Mouse (Mus musculus) limb, embryonic 12.5 days (tissue): Measurements from ENCODE around the gene Stk39. TPM values are rescaled to one million over a fixed set of nuclear protein-coding genes. Genes with fewer than 3 reads are reported as not detected.

Source experiments
- ATAC-seq: fragments of 200-750 bp; cut with Nextera tagmentation; 2 replicates; pipeline ENCODE4 v1.8.0; 2017; ENCODE audit warnings: low read depth, moderate TSS enrichment; ENCODE audit not compliant: insufficient number of reproducible peaks, insufficient read depth, low FRiP score, low TSS enrichment
- H3K27ac ChIP-seq: fragments of 300-500 bp; sonication (generic); 2 replicates; pipeline ENCODE4 v1.5.1; 2016; ENCODE audit warnings: mild to moderate bottlenecking, moderate library complexity
- H3K27me3 ChIP-seq: fragments of 300-500 bp; sonication (generic); 2 replicates; pipeline ENCODE4 v1.6.1; 2016; ENCODE audit warnings: mild to moderate bottlenecking, moderate library complexity
- H3K36me3 ChIP-seq: fragments of 300-500 bp; sonication (generic); 2 replicates; pipeline ENCODE4 v1.6.1; 2016; ENCODE audit warnings: mild to moderate bottlenecking, moderate library complexity
- H3K4me1 ChIP-seq: fragments of 300-500 bp; sonication (generic); replicated peaks from 2 replicates; pipeline ENCODE4 v1.6.1; 2016
- H3K4me2 ChIP-seq: fragments of 300-500 bp; sonication (generic); 2 replicates; pipeline ENCODE4 v1.6.1; 2016; ENCODE audit warnings: mild to moderate bottlenecking, moderate library complexity
- H3K4me3 ChIP-seq: fragments of 300-500 bp; sonication (generic); replicated peaks from 2 replicates; pipeline ENCODE4 v1.5.1; 2016; ENCODE audit warnings: mild to moderate bottlenecking
- H3K9ac ChIP-seq: fragments of 300-500 bp; sonication (generic); replicated peaks from 2 replicates; pipeline ENCODE4 v1.6.1; 2016; ENCODE audit warnings: mild to moderate bottlenecking, moderate library complexity
- H3K9me3 ChIP-seq: fragments of 300-500 bp; sonication (generic); 2 replicates; pipeline ENCODE4 v1.6.1; 2016; ENCODE audit warnings: mild to moderate bottlenecking, moderate library complexity
- WGBS: fragments of 180-500 bp; shearing (Covaris S2); methylation state at CpG from one replicate; pipeline ENCODE4 v1.1.7; 2016; 5-methylcytosine and 5-hydroxymethylcytosine counted together
- polyA plus RNA-seq: library from polyadenylated mRNA; unstranded; fragments of >200 nt; fragmentation: Nextera tagmentation; extraction: Ambion mirVana; gene quantifications from 2 replicates; pipeline ENCODE4 v1.2.1, GENCODE M21; 2016

Stk39 gene
- polyA plus RNA-seq, 1 experiment from 2014 or later, result 18.5 TPM

DNA sequence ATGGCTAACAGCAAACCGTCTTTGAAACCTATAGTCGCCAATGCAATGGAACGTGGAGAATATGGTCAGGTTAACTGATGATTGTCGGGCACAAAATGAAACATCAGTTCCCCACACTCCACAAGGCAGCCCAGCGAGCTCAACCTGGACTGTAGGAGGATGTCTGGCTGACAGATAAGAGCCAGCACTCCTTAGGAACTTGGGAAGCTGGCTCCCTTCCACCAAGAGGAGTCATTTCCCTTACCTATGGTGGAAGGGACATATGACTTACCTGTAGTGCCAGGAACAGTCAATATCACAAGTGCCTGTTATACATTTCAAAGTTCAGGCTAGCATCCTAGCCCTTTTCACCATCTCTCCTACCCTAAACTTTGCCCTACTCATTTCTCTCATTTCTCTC, 14.0 kb downstream of the Stk39 start:
- no peak overlapping the region for H3K9ac ChIP-seq
- no peaks in the 10 kb centered on the region for H3K4me1 ChIP-seq
- WGBS, result 87% methylated on average over 5 of the region's 5 CpGs
- no peak overlapping the region for H3K27ac ChIP-seq
- no peaks in the 10 kb centered on the region for H3K27me3 ChIP-seq
- ATAC-seq, result no peak
- H3K9me3 ChIP-seq, result no peaks in the 10 kb centered on the region
- H3K36me3 ChIP-seq, result 0 out of 2 replicates have a peak, but pooled peaks cover 7% of the 10 kb centered on the region
- H3K4me3 ChIP-seq, result no peak overlapping the region
- no peak overlapping the region for H3K4me2 ChIP-seq

DNA sequence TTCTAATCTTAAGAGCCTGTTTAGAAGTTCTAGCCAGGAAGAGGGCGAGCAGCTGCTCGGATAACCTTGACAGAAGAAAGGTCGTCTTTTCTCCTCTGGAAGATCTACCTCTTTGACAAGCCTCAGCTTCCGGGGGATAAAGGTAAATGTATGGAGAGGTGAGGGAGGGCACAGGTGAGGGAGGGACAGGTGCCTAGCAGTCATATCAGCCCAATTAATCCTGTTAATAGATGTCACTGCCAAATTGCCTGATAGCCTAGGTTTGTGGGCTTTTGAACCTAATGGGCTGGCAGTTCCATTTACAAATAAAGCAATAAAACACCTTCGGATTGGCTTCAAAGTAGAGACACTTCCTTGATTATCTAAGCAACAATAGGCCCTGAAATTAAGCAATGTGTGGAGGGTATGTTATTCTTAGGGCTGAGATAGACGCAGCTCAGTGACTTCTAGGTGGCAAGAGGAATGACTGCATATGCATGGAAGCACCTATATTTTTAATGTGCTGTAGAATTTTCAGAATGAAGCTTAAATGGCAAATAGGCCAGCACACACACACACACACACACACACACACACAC, 14.5 kb downstream of the Stk39 start:
- peaks cover 8% of the 10 kb centered on the region; the same call in 1 of the 2 replicates for H3K36me3 ChIP-seq
- WGBS, result 56% methylated on average over 6 of the region's 6 CpGs
- no peak overlapping the region for H3K4me2 ChIP-seq
- no peak overlapping the region for H3K9ac ChIP-seq
- H3K27ac ChIP-seq, result no peak overlapping the region
- no peaks in the 10 kb centered on the region for H3K4me1 ChIP-seq
- no peak overlapping the region for H3K4me3 ChIP-seq
- H3K9me3 ChIP-seq, result no peaks in the 10 kb centered on the region
- no peak for ATAC-seq
- H3K27me3 ChIP-seq, result no peaks in the 10 kb centered on the region

DNA sequence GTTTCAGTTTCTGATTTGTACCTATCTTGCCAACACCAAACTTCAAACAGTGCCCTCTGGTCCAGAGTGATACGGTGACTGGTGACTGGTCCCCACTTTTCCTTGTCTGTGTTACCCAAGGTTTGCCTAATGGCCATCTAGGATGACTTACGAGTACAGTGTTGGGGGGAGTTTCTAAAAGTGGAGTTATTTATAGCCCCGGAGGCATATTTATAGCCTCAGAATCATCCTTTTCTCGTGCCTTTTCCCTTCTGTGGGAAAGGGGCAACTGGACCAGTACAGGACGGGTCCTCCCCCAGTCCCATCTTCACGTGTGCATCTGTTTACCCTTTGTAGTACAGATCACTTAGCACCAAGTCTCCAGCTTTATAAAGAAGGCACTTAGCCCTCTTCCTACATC, 15.2 kb downstream of the Stk39 start:
- Histone ChIP-seq H3K9me3 (no peaks in the 10 kb centered on the region), H3K4me1 (no peaks in the 10 kb centered on the region), H3K27me3 (no peaks in the 10 kb centered on the region), H3K9ac (no peak overlapping the region), H3K4me3 (no peak overlapping the region), H3K36me3 (peaks cover 12% of the 10 kb centered on the region; the same call in 1 of the 2 replicates), H3K27ac (no peak overlapping the region), H3K4me2 (no peak overlapping the region)
- 55% methylated on average over 6 of the region's 6 CpGs for WGBS
- ATAC-seq, result no peak

DNA sequence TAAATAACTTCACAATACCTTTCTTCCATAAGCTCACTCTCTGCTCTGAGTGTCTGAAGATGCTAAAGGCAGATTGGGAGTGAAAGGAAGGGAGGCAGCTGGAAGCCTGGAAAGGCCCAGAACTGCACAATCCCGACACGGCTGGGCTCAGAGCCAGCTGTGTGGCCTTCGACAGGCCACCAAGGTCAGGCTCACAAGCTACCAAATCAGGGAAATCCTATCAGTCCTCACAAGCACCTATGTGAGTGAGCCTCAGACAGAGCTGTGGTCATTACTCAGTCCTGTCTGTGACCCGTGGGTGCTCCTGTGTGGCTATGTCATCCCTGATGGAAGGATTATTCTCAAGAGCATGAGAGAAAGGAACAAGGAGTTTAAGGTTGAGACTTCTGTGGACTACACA, 19.7 kb downstream of the Stk39 start:
- Histone ChIP-seq H3K4me2 (no peak overlapping the region), H3K27me3 (no peaks in the 10 kb centered on the region), H3K4me1 (no peaks in the 10 kb centered on the region), H3K9ac (no peak overlapping the region), H3K36me3 (peaks cover 6% of the 10 kb centered on the region; the same call in 1 of the 2 replicates), H3K4me3 (no peak overlapping the region), H3K27ac (no peak overlapping the region), H3K9me3 (no peaks in the 10 kb centered on the region)
- 86% methylated on average over 4 of the region's 4 CpGs for WGBS
- no peak for ATAC-seq

DNA sequence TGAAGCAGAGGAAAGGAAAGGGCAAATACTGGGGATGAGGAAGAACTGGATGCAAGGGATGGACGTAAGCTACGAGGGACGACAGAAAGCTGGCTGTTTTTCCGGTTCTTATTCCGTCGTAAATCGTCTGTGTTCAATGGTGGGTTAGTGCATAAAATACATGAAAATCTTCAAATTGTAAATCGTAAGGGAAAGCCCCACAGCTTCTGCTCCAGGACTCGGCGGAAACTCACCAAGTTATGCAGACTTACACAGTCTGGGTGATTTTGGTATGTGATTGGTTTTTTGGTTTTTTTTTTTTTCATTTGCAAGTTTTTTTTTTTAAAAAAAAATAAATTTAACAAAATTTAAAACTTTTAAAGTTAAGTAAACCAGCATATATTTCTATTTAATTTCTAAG, 24.0 kb downstream of the Stk39 start:
- H3K36me3 ChIP-seq, result peaks cover 6% of the 10 kb centered on the region; the same call in 1 of the 2 replicates
- H3K4me2 ChIP-seq, result no peak overlapping the region
- H3K27me3 ChIP-seq, result no peaks in the 10 kb centered on the region
- no peak overlapping the region for H3K9ac ChIP-seq
- H3K4me3 ChIP-seq, result no peak overlapping the region
- H3K9me3 ChIP-seq, result no peaks in the 10 kb centered on the region
- peaks cover 8% of the 10 kb centered on the region for H3K4me1 ChIP-seq
- no peak overlapping the region for H3K27ac ChIP-seq
- no peak for ATAC-seq
- 66% methylated on average over 10 of the region's 10 CpGs for WGBS

DNA sequence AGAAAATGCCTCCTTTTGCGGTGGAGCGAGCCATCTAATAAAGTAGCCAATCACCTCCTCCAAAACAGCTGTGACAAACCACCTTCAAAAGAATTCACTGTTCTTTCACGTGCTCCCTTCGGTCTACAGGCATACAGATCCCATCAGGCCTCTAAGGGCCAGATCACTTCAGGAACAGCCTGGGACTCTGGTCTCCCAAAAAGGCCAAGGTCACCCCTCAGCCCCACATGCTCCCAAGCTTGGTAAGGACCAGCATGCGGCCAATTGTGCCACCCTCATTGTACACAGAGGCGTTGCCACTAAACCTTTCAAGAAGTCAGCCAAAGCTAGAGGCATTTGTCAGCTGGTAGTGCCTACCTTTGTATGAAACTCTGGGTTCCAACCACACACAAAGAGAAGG, 28.9 kb downstream of the Stk39 start:
- 45% methylated on average over 6 of the region's 6 CpGs for WGBS
- Histone ChIP-seq H3K4me2 (no peak overlapping the region), H3K9me3 (no peaks in the 10 kb centered on the region), H3K4me3 (no peak overlapping the region), H3K4me1 (peaks cover 31% of the 10 kb centered on the region), H3K27me3 (no peaks in the 10 kb centered on the region), H3K27ac (peak overlapping the region; percentile 31; the same call in 1 of the 2 replicates), H3K36me3 (no peaks in the 10 kb centered on the region), H3K9ac (no peak overlapping the region)
- no peak for ATAC-seq

DNA sequence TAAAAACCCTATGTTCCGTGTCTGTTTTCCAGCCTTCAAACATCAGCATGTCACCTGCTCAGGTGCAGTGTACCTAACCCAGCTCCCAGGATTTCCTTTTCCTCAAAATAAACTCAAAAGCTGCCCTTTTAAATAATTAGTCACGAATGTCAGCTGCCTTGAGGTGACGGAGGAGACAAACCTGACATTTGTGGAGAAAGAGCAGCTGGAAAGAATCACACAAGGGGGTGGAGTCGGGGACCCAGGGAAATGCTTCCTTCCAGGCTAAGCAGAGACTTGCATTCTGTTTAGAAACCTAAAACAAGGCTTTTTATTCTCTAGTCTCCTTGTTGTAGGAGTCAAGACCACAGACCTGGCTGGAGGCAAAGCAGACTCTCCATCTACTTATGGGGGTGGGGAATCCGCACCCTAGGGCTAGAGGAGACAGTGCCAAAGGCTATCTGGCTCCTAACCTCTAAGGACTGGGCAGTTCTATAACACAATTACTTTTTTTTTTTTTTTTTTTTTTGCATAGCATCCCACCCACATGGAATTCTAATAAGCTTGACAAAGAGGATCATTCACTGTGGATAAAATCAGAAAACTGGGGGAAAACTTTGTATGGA, 29.9 kb downstream of the Stk39 start:
- H3K36me3 ChIP-seq, result no peaks in the 10 kb centered on the region
- H3K4me2 ChIP-seq, result peak overlapping the region; percentile 10; the same call in 1 of the 2 replicates
- peak overlapping the region; percentile 42 for H3K27ac ChIP-seq
- H3K9ac ChIP-seq, result no peak overlapping the region
- WGBS, result 18% methylated on average over 5 of the region's 5 CpGs
- ATAC-seq, result peak; percentile 20; the same call in 1 of the 2 replicates
- H3K4me3 ChIP-seq, result no peak overlapping the region
- no peaks in the 10 kb centered on the region for H3K27me3 ChIP-seq
- H3K9me3 ChIP-seq, result no peaks in the 10 kb centered on the region
- peaks cover 31% of the 10 kb centered on the region for H3K4me1 ChIP-seq

DNA sequence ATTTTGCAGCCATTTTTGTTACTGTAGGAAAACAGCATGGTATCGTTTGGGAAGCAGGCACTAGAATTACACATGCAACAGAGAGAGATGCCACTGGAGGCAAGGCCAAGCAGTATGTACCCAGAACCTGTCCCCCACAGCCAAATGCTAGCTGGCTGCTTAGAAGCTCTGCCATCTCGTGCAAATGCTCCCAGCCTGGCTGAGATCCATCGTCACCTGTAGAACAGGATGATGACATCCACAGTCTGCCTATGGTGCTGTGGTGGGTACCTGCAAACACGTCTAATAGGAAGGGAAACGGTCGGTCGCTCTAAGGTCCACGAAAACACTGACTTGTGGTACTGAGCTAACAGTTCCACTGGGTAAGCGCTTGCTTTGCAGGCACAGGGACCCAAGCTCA, 32.5 kb downstream of the Stk39 start:
- peaks cover 51% of the 10 kb centered on the region for H3K4me1 ChIP-seq
- ATAC-seq, result no peak
- H3K27ac ChIP-seq, result no peak overlapping the region
- H3K9me3 ChIP-seq, result no peaks in the 10 kb centered on the region
- no peak overlapping the region for H3K4me2 ChIP-seq
- H3K4me3 ChIP-seq, result no peak overlapping the region
- no peaks in the 10 kb centered on the region for H3K36me3 ChIP-seq
- no peak overlapping the region for H3K9ac ChIP-seq
- H3K27me3 ChIP-seq, result no peaks in the 10 kb centered on the region
- 88% methylated on average over 9 of the region's 9 CpGs for WGBS

DNA sequence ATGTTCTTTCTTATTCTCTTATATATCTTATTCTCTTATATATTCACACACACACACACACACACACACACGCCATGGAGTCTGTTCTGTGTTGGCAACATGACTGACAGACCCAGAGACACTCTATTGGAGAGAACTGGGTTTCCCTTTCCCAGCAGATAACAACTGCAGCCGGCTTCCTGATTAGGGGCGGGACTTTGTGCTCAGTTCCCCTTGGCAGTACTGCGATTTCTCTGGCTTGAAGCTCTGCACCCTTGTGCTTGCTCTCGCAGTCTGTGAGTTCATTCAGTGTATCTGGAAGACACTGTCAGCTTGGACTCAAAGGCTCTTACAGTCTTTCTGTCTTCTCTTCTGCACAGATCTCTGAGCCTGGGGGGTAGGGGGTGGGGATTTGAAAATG, 34.1 kb downstream of the Stk39 start:
- no peaks in the 10 kb centered on the region for H3K9me3 ChIP-seq
- H3K27me3 ChIP-seq, result no peaks in the 10 kb centered on the region
- no peak overlapping the region for H3K9ac ChIP-seq
- no peak overlapping the region for H3K27ac ChIP-seq
- no peaks in the 10 kb centered on the region for H3K36me3 ChIP-seq
- 73% methylated on average over 5 of the region's 5 CpGs for WGBS
- no peak overlapping the region for H3K4me3 ChIP-seq
- peaks cover 48% of the 10 kb centered on the region for H3K4me1 ChIP-seq
- no peak overlapping the region for H3K4me2 ChIP-seq
- no peak for ATAC-seq

DNA sequence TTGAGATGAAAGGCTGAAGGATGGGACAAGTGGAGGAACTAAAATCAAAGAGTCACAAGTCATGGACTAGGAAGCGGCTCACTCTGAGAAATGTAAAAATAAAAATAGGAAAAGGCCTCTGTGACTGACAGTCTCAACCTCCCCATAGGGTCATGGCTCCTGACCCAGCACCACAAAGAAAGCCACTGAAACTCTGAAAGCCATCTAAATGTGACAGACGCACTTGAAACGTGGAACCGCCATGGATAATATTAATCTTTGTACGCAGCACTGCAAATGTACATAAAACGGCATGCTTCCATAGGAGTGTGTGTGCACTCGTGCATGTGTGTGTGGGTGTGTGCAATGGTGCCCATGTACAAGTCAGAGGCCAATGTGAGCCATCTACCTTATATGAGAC, 34.9 kb downstream of the Stk39 start:
- Histone ChIP-seq H3K4me2 (no peak overlapping the region), H3K9me3 (no peaks in the 10 kb centered on the region), H3K36me3 (no peaks in the 10 kb centered on the region), H3K27ac (no peak overlapping the region), H3K27me3 (no peaks in the 10 kb centered on the region), H3K4me1 (peaks cover 41% of the 10 kb centered on the region), H3K9ac (no peak overlapping the region), H3K4me3 (no peak overlapping the region)
- no peak for ATAC-seq
- 87% methylated on average over 7 of the region's 7 CpGs for WGBS

DNA sequence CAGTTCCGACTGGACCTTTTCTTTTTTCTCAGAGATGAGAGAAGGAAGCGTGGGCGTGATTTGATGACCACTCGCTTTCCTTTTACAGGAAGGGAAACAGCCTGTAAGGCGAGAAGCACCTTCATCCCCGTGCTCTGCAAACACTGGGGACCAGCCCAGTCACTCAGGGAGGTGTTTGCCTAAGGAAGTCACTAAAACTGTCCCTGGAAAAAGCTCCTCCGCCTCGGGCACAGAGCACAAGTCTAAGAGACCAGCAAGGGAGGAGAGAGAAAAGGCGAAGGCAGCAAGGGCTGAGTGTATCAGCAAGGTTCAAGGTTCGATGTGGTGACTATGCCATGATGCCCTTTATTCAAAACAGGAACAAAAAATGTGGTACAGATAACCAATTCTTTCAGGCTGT, 35.8 kb downstream of the Stk39 start:
- no peak for ATAC-seq
- Histone ChIP-seq H3K27ac (no peak overlapping the region), H3K9me3 (no peaks in the 10 kb centered on the region), H3K4me1 (peaks cover 37% of the 10 kb centered on the region), H3K4me3 (no peak overlapping the region), H3K9ac (0 out of 2 replicates have a peak overlapping the region, but pooled peaks have one; percentile 12), H3K4me2 (peak overlapping the region; percentile 43), H3K27me3 (no peaks in the 10 kb centered on the region), H3K36me3 (no peaks in the 10 kb centered on the region)
- WGBS, result 20% methylated on average over 10 of the region's 10 CpGs
